Comparison of ENCODE assay signal across 8 mouse cellular contexts in genomic region chr13:100594041-100594792, GRCm38 (mm10). TPM values are rescaled to one million over a fixed set of nuclear protein-coding genes. Genes with fewer than 3 reads are reported as not detected.
DNase-seq lines count a peak whose midpoint lies in the region; ATAC-seq and TF ChIP-seq lines count a peak whose summit lies in the region.

No protein-coding gene starts in this region.

- H3K36me3 ChIP-seq in liver, postnatal 0 days (replicated peaks; ENCODE audit: insufficient read depth, low read length): no peaks in the 10 kb centered on the region

- no peaks in the 10 kb centered on the region for H3K27me3 ChIP-seq in liver, postnatal 0 days (ENCODE audit: insufficient read depth, low read length)

- peak; percentile 85 for ATAC-seq in liver, postnatal 0 days

- H3K9me3 ChIP-seq in liver, postnatal 0 days (ENCODE audit: low read length): no peaks in the 10 kb centered on the region

- no peak for TF ChIP-seq POLR2A in olfactory bulb, adult 2 months (IDR thresholded peaks at IDR 0.05; ENCODE audit: insufficient read depth, low read depth, low read length)

- WGBS in liver, postnatal 0 days (ENCODE audit: insufficient replicate concordance): 53% methylated on average over 11 of the region's 17 CpGs
- 46% methylated on average over 12 of the region's 17 CpGs for WGBS in olfactory bulb, adult 2 months

- 0 out of 2 replicates have a peak, but pooled peaks cover 5% of the 10 kb centered on the region for H3K4me1 ChIP-seq in liver, postnatal 0 days (ENCODE audit: insufficient read depth)
- H3K4me1 ChIP-seq in olfactory bulb, adult 2 months (ENCODE audit: control insufficient read depth, insufficient read depth, low read length): no peaks in the 10 kb centered on the region

- no peak for TF ChIP-seq EP300 in liver, postnatal 0 days (IDR thresholded peaks at IDR 0.05; ENCODE audit: low read depth)

- H3K4me2 ChIP-seq in liver, postnatal 0 days (ENCODE audit: low read depth, low read length): peak overlapping the region; percentile 60

- peak; percentile 13 to 52 for DNase-seq in right cerebral cortex, adult 2 months (ENCODE audit: low spot score in 2 of 2)
- DNase-seq in right cerebral cortex, adult 18-20 months: no peak
- DNase-seq in cerebellum, adult 9-11 months: peak; percentile 63
- peak; percentile 17 to 54 for DNase-seq in heart, adult 9 months (ENCODE audit: low spot score in 2 of 2)
- peak; percentile 43 to 60 for DNase-seq in kidney, adult 8-10 months
- no peak for DNase-seq in liver, postnatal 0 days
- DNase-seq in ovary, postnatal 10 days (ENCODE audit: low spot score): no peak

- peak overlapping the region; percentile 27 for H3K4me3 ChIP-seq in liver, postnatal 0 days (ENCODE audit: low read depth, low read length)
- H3K4me3 ChIP-seq in olfactory bulb, adult 2 months (ENCODE audit: insufficient read depth, low read depth, low read length): no peak overlapping the region

- peak; percentile 34 for TF ChIP-seq CTCF in liver, postnatal 0 days (IDR thresholded peaks at IDR 0.05; ENCODE audit: low read depth)
- no peak for TF ChIP-seq CTCF in olfactory bulb, adult 2 months (IDR thresholded peaks at IDR 0.05; ENCODE audit: insufficient read depth, low read depth, low read length)

- peak overlapping the region; percentile 87 for H3K27ac ChIP-seq in liver, postnatal 0 days (ENCODE audit: low read depth)
- H3K27ac ChIP-seq in olfactory bulb, adult 2 months (ENCODE audit: insufficient read depth, low read depth, low read length): peak overlapping the region; percentile 52

- no peak overlapping the region for H3K9ac ChIP-seq in liver, postnatal 0 days (replicated peaks)

RNA-seq across cellular contexts. Expression of gene Marveld2, which starts 22.6 kb away (rescaled TPM):
- 8.6 and 9.4 TPM in 2 replicates for polyA plus RNA-seq in liver, postnatal 0 days (2015; fragmentation: Nextera tagmentation; extraction: Ambion mirVana)
- not detected in 2 replicates for polyA plus RNA-seq in olfactory bulb, adult 2 months (2012; ENCODE audit: insufficient read depth, insufficient read length, low replicate concordance, missing spikeins)

RNA-seq across cellular contexts. Expression of gene Ocln, which starts 41.7 kb away (rescaled TPM):
- 11.2 and 14.6 TPM in 2 replicates for polyA plus RNA-seq in liver, postnatal 0 days (2015; fragmentation: Nextera tagmentation; extraction: Ambion mirVana)
- polyA plus RNA-seq in olfactory bulb, adult 2 months (2012; ENCODE audit: insufficient read depth, insufficient read length, low replicate concordance, missing spikeins): not detected in 2 replicates

RNA-seq across cellular contexts. Expression of gene Ak6, which starts 56.6 kb away (rescaled TPM):
- polyA plus RNA-seq in liver, postnatal 0 days (2015; fragmentation: Nextera tagmentation; extraction: Ambion mirVana): 120 and 123 TPM in 2 replicates
- not detected in 2 replicates for polyA plus RNA-seq in olfactory bulb, adult 2 months (2012; ENCODE audit: insufficient read depth, insufficient read length, low replicate concordance, missing spikeins)

RNA-seq across cellular contexts. Expression of gene Rad17, which starts 56.6 kb away (rescaled TPM):
- polyA plus RNA-seq in liver, postnatal 0 days (2015; fragmentation: Nextera tagmentation; extraction: Ambion mirVana): 9.2 and 10.5 TPM in 2 replicates
- polyA plus RNA-seq in olfactory bulb, adult 2 months (2012; ENCODE audit: insufficient read depth, insufficient read length, low replicate concordance, missing spikeins): not detected in 2 replicates

RNA-seq across cellular contexts. Expression of gene Taf9, which starts 57.2 kb away (rescaled TPM):
- polyA plus RNA-seq in liver, postnatal 0 days (2015; fragmentation: Nextera tagmentation; extraction: Ambion mirVana): 17.7 and 20.1 TPM in 2 replicates
- polyA plus RNA-seq in olfactory bulb, adult 2 months (2012; ENCODE audit: insufficient read depth, insufficient read length, low replicate concordance, missing spikeins): not detected in 2 replicates

Comparison
In these comparisons a context has a peak if more than half of its experiments do, and no peak if none do; other contexts are left out.
1. DNase-seq: peak in right cerebral cortex, adult 2 months (2 of 2), cerebellum, adult 9-11 months (single experiment), heart, adult 9 months (2 of 2) and kidney, adult 8-10 months (2 of 2); none in right cerebral cortex, adult 18-20 months (single experiment), liver, postnatal 0 days (single experiment) and ovary, postnatal 10 days (single experiment).
2. RNA of gene Ocln, which starts 41.7 kb away (polyA plus RNA-seq): 11.2 to 14.6 TPM in liver, postnatal 0 days; not detected in olfactory bulb, adult 2 months; every median in the first group is over 10 times any median in the second.
3. RNA of gene Ak6, which starts 56.6 kb away (polyA plus RNA-seq): 120 to 123 TPM in liver, postnatal 0 days; not detected in olfactory bulb, adult 2 months; every median in the first group is over 100 times any median in the second.